Comparison of ENCODE assay signal across 11 mouse cellular contexts in the genomic region with DNA sequence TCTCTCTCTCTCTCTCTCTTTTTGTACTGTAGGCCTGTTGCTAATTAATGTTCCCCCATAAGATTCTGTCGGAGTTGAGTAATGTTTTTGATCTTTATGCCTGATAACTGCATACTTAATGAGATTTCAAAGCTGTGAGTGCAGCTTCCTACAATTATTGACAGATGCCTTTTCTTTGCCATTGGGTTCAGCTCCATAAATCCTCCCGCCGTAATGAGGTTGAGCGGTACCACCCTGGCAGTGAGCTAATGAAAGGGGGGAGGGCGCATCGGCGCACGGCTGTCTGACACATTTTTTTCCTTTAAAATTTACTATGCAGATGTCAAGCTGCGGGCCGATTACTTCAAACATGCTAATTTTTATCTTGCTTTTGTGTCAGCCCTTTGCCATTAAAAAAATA. TPM values are rescaled to one million over a fixed set of nuclear protein-coding genes. Genes with fewer than 3 reads are reported as not detected.
DNase-seq lines count a peak whose midpoint lies in the region; ATAC-seq lines count a peak whose summit lies in the region.
"Had no signal": no experiment of that assay in that cellular context is flagged by ENCODE, and none has a peak within 500 bp of the region (broad histone marks: within the 10 kb centered on the region; RNA-seq: fewer than 3 reads in every experiment).

No protein-coding gene starts in this region.

- H3K27me3 ChIP-seq in kidney, embryonic 16.5 days (ENCODE audit: insufficient read depth, low read length): peaks cover 18% of the 10 kb centered on the region; the same call in 1 of the 2 replicates
- peaks cover 7% of the 10 kb centered on the region for H3K27me3 ChIP-seq in forebrain, embryonic 10.5 days (ENCODE audit: poor library complexity, severe bottlenecking)
- no peaks in the 10 kb centered on the region for H3K27me3 ChIP-seq in hindbrain, embryonic 15.5 days
- H3K27me3 ChIP-seq in neural tube, embryonic 12.5 days (replicated peaks): no peaks in the 10 kb centered on the region

- peak overlapping the region; percentile 52 for H3K4me2 ChIP-seq in kidney, embryonic 16.5 days (replicated peaks; ENCODE audit: low read depth, low read length)
- peak overlapping the region; percentile 53 for H3K4me2 ChIP-seq in hindbrain, embryonic 15.5 days
- peak overlapping the region; percentile 60 for H3K4me2 ChIP-seq in neural tube, embryonic 12.5 days (replicated peaks)

- H3K4me1 ChIP-seq in kidney, embryonic 16.5 days (ENCODE audit: insufficient read depth, low read length): peaks cover 33% of the 10 kb centered on the region
- H3K4me1 ChIP-seq in forebrain, embryonic 10.5 days: peaks cover 78% of the 10 kb centered on the region
- H3K4me1 ChIP-seq in hindbrain, embryonic 15.5 days (replicated peaks): peaks cover 55% of the 10 kb centered on the region
- peaks cover 77% of the 10 kb centered on the region for H3K4me1 ChIP-seq in neural tube, embryonic 12.5 days
- H3K4me1 ChIP-seq: megakaryocyte, embryonic 14.5 days had no signal

- no peak; the same call in 1 of the 2 replicates for ATAC-seq in kidney, embryonic 16.5 days (ENCODE audit: low FRiP score, low TSS enrichment)
- no peak for ATAC-seq in hindbrain, embryonic 15.5 days (ENCODE audit: low FRiP score, low read depth)
- peak; percentile 61; the same call in 1 of the 2 replicates for ATAC-seq in neural tube, embryonic 12.5 days (ENCODE audit: low FRiP score, low read depth)

- no peaks in the 10 kb centered on the region for H3K9me3 ChIP-seq in kidney, embryonic 16.5 days (ENCODE audit: low read length)
- H3K9me3 ChIP-seq in forebrain, embryonic 10.5 days: no peaks in the 10 kb centered on the region
- no peaks in the 10 kb centered on the region for H3K9me3 ChIP-seq in hindbrain, embryonic 15.5 days
- no peaks in the 10 kb centered on the region for H3K9me3 ChIP-seq in neural tube, embryonic 12.5 days
- H3K9me3 ChIP-seq: megakaryocyte, embryonic 14.5 days had no signal

- H3K36me3 ChIP-seq in kidney, embryonic 16.5 days (ENCODE audit: insufficient read depth, low read length): no peaks in the 10 kb centered on the region
- H3K36me3 ChIP-seq in forebrain, embryonic 10.5 days (replicated peaks): no peaks in the 10 kb centered on the region
- H3K36me3 ChIP-seq in hindbrain, embryonic 15.5 days: no peaks in the 10 kb centered on the region
- H3K36me3 ChIP-seq in neural tube, embryonic 12.5 days: 0 out of 2 replicates have a peak, but pooled peaks cover 3% of the 10 kb centered on the region

- no peak overlapping the region for H3K27ac ChIP-seq in kidney, embryonic 16.5 days (ENCODE audit: low read length)
- H3K27ac ChIP-seq in forebrain, embryonic 10.5 days: peak overlapping the region; percentile 73; the same call in 1 of the 2 replicates
- peak overlapping the region; percentile 72 for H3K27ac ChIP-seq in hindbrain, embryonic 15.5 days (replicated peaks)
- no peak overlapping the region for H3K27ac ChIP-seq in neural tube, embryonic 12.5 days

- H3K4me3 ChIP-seq in kidney, embryonic 16.5 days (ENCODE audit: low read length): peak overlapping the region; percentile 15; the same call in 1 of the 2 replicates
- no peak overlapping the region for H3K4me3 ChIP-seq in forebrain, embryonic 10.5 days
- peak overlapping the region; percentile 23 for H3K4me3 ChIP-seq in hindbrain, embryonic 15.5 days
- H3K4me3 ChIP-seq in neural tube, embryonic 12.5 days: no peak overlapping the region
- H3K4me3 ChIP-seq: megakaryocyte, embryonic 14.5 days had no signal

- H3K9ac ChIP-seq in kidney, embryonic 16.5 days (replicated peaks; ENCODE audit: low read length): no peak overlapping the region
- peak overlapping the region; percentile 0; the same call in 1 of the 2 replicates for H3K9ac ChIP-seq in hindbrain, embryonic 15.5 days
- H3K9ac ChIP-seq in neural tube, embryonic 12.5 days: no peak overlapping the region

- WGBS in kidney, embryonic 16.5 days: 4% methylated on average over 10 of the region's 10 CpGs
- WGBS in forebrain, embryonic 10.5 days: 46% methylated on average over 10 of the region's 10 CpGs
- 17% methylated on average over 10 of the region's 10 CpGs for WGBS in hindbrain, embryonic 15.5 days
- WGBS in neural tube, embryonic 12.5 days: 6% methylated on average over 10 of the region's 10 CpGs

- no peak for DNase-seq in kidney, adult 11 months
- DNase-seq in forebrain, embryonic 10.5 days (ENCODE audit: extremely low spot score, low spot score): no peak
- no peak for DNase-seq in cerebellum, postnatal 25 days
- DNase-seq in thymus, postnatal 0 days (ENCODE audit: low spot score): no peak
- no peak for DNase-seq in urinary bladder, postnatal 36 days (ENCODE audit: low spot score in 2 of 2)
- DNase-seq: heart, adult 18-20 months; thymus, adult 18-20 months had no signal

RNA-seq across cellular contexts. Expression of gene Tshz3, which starts 9.3 kb away (rescaled TPM):
- 11.7 and 17.6 TPM in 2 replicates for polyA plus RNA-seq in kidney, embryonic 16.5 days (2015; fragmentation: Nextera tagmentation; extraction: Ambion mirVana)
- 3.5 and 4.5 TPM in 2 replicates for polyA plus RNA-seq in forebrain, embryonic 10.5 days (2016; fragmentation: Nextera tagmentation; extraction: Ambion mirVana)
- polyA plus RNA-seq in hindbrain, embryonic 15.5 days (2015; fragmentation: Nextera tagmentation; extraction: Ambion mirVana): 27.4 and 35.8 TPM in 2 replicates
- 26.2 and 29.8 TPM in 2 replicates for polyA plus RNA-seq in neural tube, embryonic 12.5 days (2016; fragmentation: Nextera tagmentation; extraction: Ambion mirVana)
- 0.64 and 0.99 TPM in 2 replicates for polyA plus RNA-seq in thymus, postnatal 0 days (2015; fragmentation: Nextera tagmentation; extraction: Ambion mirVana)

Comparison
In these comparisons a context has a peak if more than half of its experiments do, and no peak if none do; other contexts are left out.
1. H3K27ac ChIP-seq: peak in forebrain, embryonic 10.5 days (single experiment) and hindbrain, embryonic 15.5 days (single experiment); none in kidney, embryonic 16.5 days (single experiment) and neural tube, embryonic 12.5 days (single experiment).
2. H3K4me3 ChIP-seq: peak in kidney, embryonic 16.5 days (single experiment) and hindbrain, embryonic 15.5 days (single experiment); none in forebrain, embryonic 10.5 days (single experiment) and neural tube, embryonic 12.5 days (single experiment).
3. Peak in every context shown above with its lines, with median percentiles within 50 percentile points of each other: H3K4me2 ChIP-seq.